Mouse (Mus musculus): ENCODE measurements at regions not wholly inside any gene's neighbourhood (a gene's known extent, or its start where the extent isn't known, plus 50 kb on each side); places are given as distances from the start of the nearest gene placed in this dataset.

DNA sequence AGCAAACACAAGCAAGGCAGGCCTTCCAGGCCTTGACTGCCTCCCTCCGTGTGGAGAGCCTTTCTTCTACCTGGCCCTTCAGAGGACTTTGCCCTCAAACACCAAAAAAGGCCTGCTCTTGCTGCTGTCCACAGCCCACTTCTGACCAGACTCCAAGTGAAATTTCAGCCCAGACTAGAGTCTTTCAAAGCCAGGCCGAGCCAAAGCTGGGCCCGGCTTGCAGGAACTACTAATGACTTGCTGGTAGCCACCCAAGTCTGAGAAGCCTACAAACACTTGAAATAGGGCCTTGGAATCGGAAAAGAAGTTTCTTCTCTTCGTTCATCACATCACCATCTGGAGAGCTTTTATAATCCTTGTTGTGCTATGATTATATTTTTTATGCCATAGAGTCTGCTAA lies 304.9 kb downstream of the Cog6 start:
- no peak for TF ChIP-seq POLR2A (IDR thresholded peaks at IDR 0.05; ENCODE audit: extremely low read depth, insufficient read depth, low read length)
- TF ChIP-seq CTCF (IDR thresholded peaks at IDR 0.05; ENCODE audit: low read depth, low read length), result no peak
